Mouse (Mus musculus) limb, embryonic 14.5 days (tissue): ENCODE measurements around the gene Scd3. TPM values are rescaled to one million over a fixed set of nuclear protein-coding genes. Genes with fewer than 3 reads are reported as not detected.

Experiments used
- ATAC-seq: fragments of 200-750 bp; cut with Nextera tagmentation; 2 replicates; pipeline ENCODE4 v1.8.0; 2017; ENCODE audit warnings: low read depth, moderate number of reproducible peaks, moderate TSS enrichment; ENCODE audit not compliant: low FRiP score
- DNase-seq: peaks from one replicate; pipeline ENCODE4 v3.0.0-alpha.2; 2015; ENCODE audit warnings: low spot score
- H3K27ac ChIP-seq: fragments of 300-500 bp; sonication (generic); replicated peaks from 2 replicates; pipeline ENCODE4 v1.5.1; 2014; ENCODE audit warnings: low read depth, mild to moderate bottlenecking, low read length, moderate library complexity, mixed read lengths
- H3K27me3 ChIP-seq: fragments of 300-500 bp; sonication (generic); 2 replicates; pipeline ENCODE4 v1.6.1; 2014; ENCODE audit warnings: low read length, mixed read lengths; ENCODE audit not compliant: control insufficient read depth, insufficient read depth
- H3K36me3 ChIP-seq: fragments of 300-500 bp; sonication (generic); 2 replicates; pipeline ENCODE4 v1.6.1; 2014; ENCODE audit warnings: mild to moderate bottlenecking, low read length, moderate library complexity, mixed read lengths; ENCODE audit not compliant: control insufficient read depth, insufficient read depth
- H3K4me1 ChIP-seq: fragments of 300-500 bp; sonication (generic); 2 replicates; pipeline ENCODE4 v1.6.1; 2014; ENCODE audit warnings: antibody characterized with exemption, low read length, mixed read lengths; ENCODE audit not compliant: control insufficient read depth, insufficient read depth
- H3K4me2 ChIP-seq: fragments of 300-500 bp; sonication (generic); replicated peaks from 2 replicates; pipeline ENCODE4 v1.6.1; 2014; ENCODE audit warnings: low read depth, mild to moderate bottlenecking, low read length, moderate library complexity; ENCODE audit not compliant: severe bottlenecking
- H3K4me3 ChIP-seq: fragments of 300-500 bp; sonication (generic); replicated peaks from 2 replicates; pipeline ENCODE4 v1.5.1; 2014; ENCODE audit warnings: low read length
- H3K9ac ChIP-seq: fragments of 300-500 bp; sonication (generic); 2 replicates; pipeline ENCODE4 v1.6.1; 2014; ENCODE audit warnings: mild to moderate bottlenecking, low read depth, low read length, moderate library complexity; ENCODE audit not compliant: severe bottlenecking
- H3K9me3 ChIP-seq: fragments of 300-500 bp; sonication (generic); 2 replicates; pipeline ENCODE4 v1.6.1; 2016; ENCODE audit warnings: low read length; ENCODE audit not compliant: control insufficient read depth
- POLR2A ChIP-seq: fragments of 200-500 bp; IDR thresholded peaks from 2 replicates; pipeline ENCODE4 v1.8.0; 2012; ENCODE audit warnings: inconsistent platforms, mild to moderate bottlenecking, moderate library complexity, borderline replicate concordance; ENCODE audit not compliant: insufficient read depth, insufficient read length; ENCODE audit errors: extremely low read depth
- WGBS: fragments of 180-500 bp; shearing (Covaris S2); extraction: QIAGEN DNeasy Blood & Tissue Kit; methylation state at CpG from one replicate; pipeline ENCODE4 v1.1.7; 2014; 5-methylcytosine and 5-hydroxymethylcytosine counted together
- polyA plus RNA-seq, 2 experiments: library from polyadenylated mRNA; depleted of rRNA in 1 of 2; stranded (reverse) in 1 of 2; unstranded in 1 of 2; fragments of >200 nt; fragmentation: Nextera tagmentation in 1 of 2; extraction: Ambion mirVana in 1 of 2; gene quantifications; 2 replicates each; pipeline versions ENCODE4 v1.2.1 to v1.2.3; 2012 to 2014

Gene Scd3
- polyA plus RNA-seq, 2 experiments: 0.21 TPM; not detected in 1

GRCm38 (mm10) chr19:44264226-44264625, 61.2 kb downstream of the Scd3 start:
- Histone ChIP-seq H3K27ac (no peak overlapping the region), H3K4me3 (no peak overlapping the region), H3K36me3 (no peaks in the 10 kb centered on the region), H3K27me3 (no peaks in the 10 kb centered on the region), H3K4me1 (peaks cover 8% of the 10 kb centered on the region; the same call in 1 of the 2 replicates), H3K4me2 (no peak overlapping the region), H3K9ac (no peak overlapping the region), H3K9me3 (no peaks in the 10 kb centered on the region)
- 76% methylated on average over 9 of the region's 9 CpGs for WGBS
- ATAC-seq: no peak
- TF ChIP-seq POLR2A: no peak
- DNase-seq: no peak

GRCm38 (mm10) chr19:44265300-44265699, 62.2 kb downstream of the Scd3 start:
- Histone ChIP-seq H3K36me3 (no peaks in the 10 kb centered on the region), H3K4me3 (no peak overlapping the region), H3K27ac (no peak overlapping the region), H3K4me2 (no peak overlapping the region), H3K9ac (no peak overlapping the region), H3K27me3 (no peaks in the 10 kb centered on the region), H3K4me1 (peaks cover 8% of the 10 kb centered on the region; the same call in 1 of the 2 replicates), H3K9me3 (no peaks in the 10 kb centered on the region)
- DNase-seq (no peak), ATAC-seq (no peak)
- no peak for TF ChIP-seq POLR2A
- 39% methylated on average over 7 of the region's 7 CpGs for WGBS

GRCm38 (mm10) chr19:44265911-44266337, 62.9 kb downstream of the Scd3 start:
- DNase-seq (no peak), ATAC-seq (no peak)
- Histone ChIP-seq H3K4me1 (peaks cover 8% of the 10 kb centered on the region; the same call in 1 of the 2 replicates), H3K9ac (no peak overlapping the region), H3K4me2 (no peak overlapping the region), H3K36me3 (no peaks in the 10 kb centered on the region), H3K27ac (0 out of 2 replicates have a peak overlapping the region, but pooled peaks have one; percentile 92), H3K4me3 (no peak overlapping the region), H3K27me3 (no peaks in the 10 kb centered on the region), H3K9me3 (no peaks in the 10 kb centered on the region)
- TF ChIP-seq POLR2A: no peak
- 44% methylated on average over 5 of the region's 5 CpGs for WGBS

GRCm38 (mm10) chr19:44266458-44266823, 63.4 kb downstream of the Scd3 start:
- Histone ChIP-seq H3K4me3 (peak overlapping the region; percentile 55), H3K36me3 (no peaks in the 10 kb centered on the region), H3K27ac (peak overlapping the region; percentile 92), H3K4me2 (peak overlapping the region; percentile 71), H3K9ac (peak overlapping the region; percentile 70; the same call in 1 of the 2 replicates), H3K9me3 (no peaks in the 10 kb centered on the region), H3K27me3 (no peaks in the 10 kb centered on the region), H3K4me1 (peaks cover 8% of the 10 kb centered on the region; the same call in 1 of the 2 replicates)
- ATAC-seq (peak; percentile 7; the same call in 1 of the 2 replicates), DNase-seq (no peak)
- 9% methylated on average over 6 of the region's 6 CpGs for whole genome bisulfite sequencing
- no peak for TF ChIP-seq POLR2A

- under 1% methylated on average over 34 of the region's 43 CpGs for whole genome bisulfite sequencing
- no peaks in the 10 kb centered on the region for H3K36me3 ChIP-seq
- peak; percentile 64; the same call in 1 of the 2 replicates for TF ChIP-seq POLR2A
- H3K4me1 ChIP-seq: peaks cover 8% of the 10 kb centered on the region; the same call in 1 of the 2 replicates
- ATAC-seq: peak; percentile 96
- peak overlapping the region; percentile 92 for H3K27ac ChIP-seq
- H3K9ac ChIP-seq: peak overlapping the region; percentile 70
- peak overlapping the region; percentile 55 for H3K4me3 ChIP-seq
- H3K9me3 ChIP-seq: no peaks in the 10 kb centered on the region
- H3K27me3 ChIP-seq: no peaks in the 10 kb centered on the region
- H3K4me2 ChIP-seq: peak overlapping the region; percentile 71
- DNase-seq: peak; percentile 86
These were observed 63.9 kb downstream of the Scd3 start for GRCm38 (mm10) chr19:44266824-44267498.
